Mouse (Mus musculus) midbrain, embryonic 12.5 days (tissue): ENCODE results near the gene Fgfr2. TPM values are rescaled to one million over a fixed set of nuclear protein-coding genes. Genes with fewer than 3 reads are reported as not detected.

Experiments used
- microRNA-seq: library from miRNA; unstranded; fragments of <30 nt; microRNA quantifications from one replicate; pipeline ENCODE4, GENCODE M21; 2017
- polyA plus RNA-seq: library from polyadenylated mRNA; unstranded; fragments of >200 nt; fragmentation: Nextera tagmentation; extraction: Ambion mirVana; gene quantifications from 2 replicates; pipeline ENCODE4 v1.2.1, GENCODE M21; 2016

Fgfr2 gene
- polyA plus RNA-seq, 1 experiment from 2014 or later, result 96.5 TPM

Small RNA genes lying within 50 kb of the gene (microRNA-seq; reads per million reads assigned to microRNA genes)
- not detected for gene Mir7061

Other genes with a start within 250 kb of the Fgfr2 start
- gene Zranb1, start 192.2 kb downstream of the Fgfr2 start, polyA plus RNA-seq, result 17.6 and 19.8 TPM in 2 replicates
- 111 and 118 TPM in 2 replicates for gene Ctbp2, start 1.0 kb upstream of the Fgfr2 start, polyA plus RNA-seq